Mouse (Mus musculus) G1E (cell line): ENCODE results near the gene Srms. TPM values are rescaled to one million over a fixed set of nuclear protein-coding genes. Genes with fewer than 3 reads are reported as not detected.

Experiments
- ATAC-seq: 2 replicates; pipeline ENCODE4 v1.8.0; 2016; ENCODE audit warnings: mild to moderate bottlenecking; ENCODE audit not compliant: insufficient number of reproducible peaks, poor library complexity, low FRiP score, severe bottlenecking; ENCODE audit errors: extremely low read depth
- DNase-seq: peaks from one replicate; pipeline ENCODE4 v3.0.0; 2012; ENCODE audit warnings: low spot score
- H3K27me3 ChIP-seq: 2 replicates; pipeline ENCODE4 v1.6.1; 2012; ENCODE audit warnings: mild to moderate bottlenecking, low read length, inconsistent platforms; ENCODE audit not compliant: insufficient read depth
- H3K36me3 ChIP-seq: replicated peaks from 2 replicates; pipeline ENCODE3; 2012; ENCODE audit warnings: mild to moderate bottlenecking, inconsistent platforms
- H3K4me1 ChIP-seq: 2 replicates; pipeline ENCODE4 v1.6.1; 2012; ENCODE audit warnings: low read depth, low read length, inconsistent platforms, mixed read lengths; ENCODE audit not compliant: insufficient read depth
- H3K4me3 ChIP-seq: 2 replicates; pipeline ENCODE4 v1.5.1; 2012; ENCODE audit warnings: low read depth, mild to moderate bottlenecking, inconsistent platforms, low read length, moderate library complexity, mixed read lengths
- H3K9me3 ChIP-seq: replicated peaks from 2 replicates; pipeline ENCODE4 v1.6.1; 2012; ENCODE audit warnings: inconsistent platforms
- CTCF ChIP-seq: IDR thresholded peaks from 2 replicates; pipeline ENCODE4 v1.5.1; 2012; ENCODE audit warnings: low read depth, low read length, inconsistent platforms, mixed read lengths
- GATA1 ChIP-seq: IDR thresholded peaks from 2 replicates; pipeline ENCODE4 v1.6.1; 2012; ENCODE audit warnings: borderline replicate concordance, low read length, inconsistent platforms, mixed read lengths
- GATA2 ChIP-seq: IDR thresholded peaks from 2 replicates; pipeline ENCODE4 v1.6.1; 2012; ENCODE audit warnings: low read depth, low read length, inconsistent platforms, borderline replicate concordance
- POLR2AphosphoS5 ChIP-seq: IDR thresholded peaks from 2 replicates; pipeline ENCODE4 v1.6.1; 2012; ENCODE audit warnings: low read depth, low read length, inconsistent platforms; ENCODE audit not compliant: insufficient replicate concordance
- TAL1 ChIP-seq: conservative IDR thresholded peaks from 2 replicates; pipeline ENCODE4 v1.6.1; 2012; ENCODE audit warnings: low read depth, low read length, inconsistent platforms, mixed read lengths
- polyA plus RNA-seq: library from polyadenylated mRNA; stranded (reverse); fragments of >175 nt; gene quantifications from 2 replicates; pipeline ENCODE4 v1.2.3, GENCODE M21; 2012
- total RNA-seq, 2 experiments: library from RNA; stranded (forward) in 1 of 2; stranded (reverse) in 1 of 2; fragments of 200-1000 nt in 1 of 2; fragments of >200 nt in 1 of 2; fragmentation: Nextera tagmentation in 1 of 2; gene quantifications; 2 replicates each; pipeline ENCODE4 v1.2.3; 2014 to 2017

Gene Srms
- total and polyA plus RNA-seq, 3 experiments: 0.30 TPM; not detected in 2

- ATAC-seq (no peak), DNase-seq (no peak)
- Histone ChIP-seq H3K27me3 (peaks cover 10% of the 10 kb centered on the region; the same call in 1 of the 2 replicates), H3K36me3 (no peaks in the 10 kb centered on the region), H3K9me3 (no peaks in the 10 kb centered on the region), H3K4me1 (no peaks in the 10 kb centered on the region), H3K4me3 (no peak overlapping the region)
- TF ChIP-seq TAL1 (no peak), POLR2AphosphoS5 (no peak), CTCF (no peak), GATA1 (no peak), GATA2 (no peak)
Measured at GRCm38 (mm10) chr2:181159091-181159514, 53.9 kb downstream of the Srms start.

- ATAC-seq: no peak
- no peaks in the 10 kb centered on the region for H3K4me1 ChIP-seq
- peaks cover 10% of the 10 kb centered on the region; the same call in 1 of the 2 replicates for H3K27me3 ChIP-seq
- TF ChIP-seq CTCF: no peak
- no peak for TF ChIP-seq GATA1
- no peak for TF ChIP-seq GATA2
- TF ChIP-seq POLR2AphosphoS5: no peak
- TF ChIP-seq TAL1: no peak
- no peak for DNase-seq
- H3K4me3 ChIP-seq: no peak overlapping the region
- no peaks in the 10 kb centered on the region for H3K9me3 ChIP-seq
- H3K36me3 ChIP-seq: no peaks in the 10 kb centered on the region
Measured at GRCm38 (mm10) chr2:181158471-181158870, 54.5 kb downstream of the Srms start.

- H3K36me3 ChIP-seq: no peaks in the 10 kb centered on the region
- H3K4me1 ChIP-seq: no peaks in the 10 kb centered on the region
- no peak overlapping the region for H3K4me3 ChIP-seq
- ATAC-seq (no peak), DNase-seq (no peak)
- H3K27me3 ChIP-seq: peaks cover 12% of the 10 kb centered on the region; the same call in 1 of the 2 replicates
- H3K9me3 ChIP-seq: no peaks in the 10 kb centered on the region
- TF ChIP-seq GATA1 (no peak), GATA2 (no peak), TAL1 (no peak), POLR2AphosphoS5 (no peak), CTCF (no peak)
Measured at GRCm38 (mm10) chr2:181157716-181158302, 55.2 kb downstream of the Srms start.

DNA sequence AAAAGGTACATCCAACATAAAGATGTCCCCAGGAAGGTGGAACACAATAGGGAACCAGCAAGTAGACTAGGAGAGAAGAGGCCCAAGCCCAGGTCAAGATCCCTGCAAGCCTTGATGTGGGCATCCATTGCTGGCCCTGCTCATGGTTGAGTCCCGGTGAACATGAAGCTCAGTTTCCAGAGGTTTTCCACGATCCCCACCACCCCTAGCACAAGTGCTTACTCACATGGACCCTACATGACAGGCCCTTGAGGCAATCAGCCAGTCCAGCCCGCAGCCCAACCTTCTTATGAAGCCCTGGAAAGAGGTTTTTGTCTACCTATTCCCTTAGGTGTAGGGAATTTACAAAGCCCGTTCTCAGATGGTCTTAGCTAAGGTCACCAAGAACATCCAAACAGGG is 55.8 kb downstream of the Srms start:
- H3K4me1 ChIP-seq: no peaks in the 10 kb centered on the region
- DNase-seq: no peak
- no peaks in the 10 kb centered on the region for H3K36me3 ChIP-seq
- no peaks in the 10 kb centered on the region for H3K9me3 ChIP-seq
- TF ChIP-seq GATA2 (no peak), GATA1 (no peak), POLR2AphosphoS5 (no peak), TAL1 (no peak), CTCF (no peak)
- H3K4me3 ChIP-seq: no peak overlapping the region
- peaks cover 13% of the 10 kb centered on the region; the same call in 1 of the 2 replicates for H3K27me3 ChIP-seq
- ATAC-seq: no peak

GRCm38 (mm10) chr2:181156248-181157121 is 56.5 kb downstream of the Srms start, which contains the start of gene Eef1a2:
TSS of gene Eef1a2 (minus strand) at chr2:181157014.
- Histone ChIP-seq H3K36me3 (no peaks in the 10 kb centered on the region), H3K4me1 (no peaks in the 10 kb centered on the region), H3K9me3 (no peaks in the 10 kb centered on the region), H3K4me3 (no peak within 1 kb of the TSS), H3K27me3 (peaks cover 13% of the 10 kb centered on the region; the same call in 1 of the 2 replicates)
- DNase-seq: no peak
- TF ChIP-seq TAL1 (no peak), GATA1 (no peak), POLR2AphosphoS5 (no peak), CTCF (no peak), GATA2 (no peak)
- ATAC-seq: no peak

DNA sequence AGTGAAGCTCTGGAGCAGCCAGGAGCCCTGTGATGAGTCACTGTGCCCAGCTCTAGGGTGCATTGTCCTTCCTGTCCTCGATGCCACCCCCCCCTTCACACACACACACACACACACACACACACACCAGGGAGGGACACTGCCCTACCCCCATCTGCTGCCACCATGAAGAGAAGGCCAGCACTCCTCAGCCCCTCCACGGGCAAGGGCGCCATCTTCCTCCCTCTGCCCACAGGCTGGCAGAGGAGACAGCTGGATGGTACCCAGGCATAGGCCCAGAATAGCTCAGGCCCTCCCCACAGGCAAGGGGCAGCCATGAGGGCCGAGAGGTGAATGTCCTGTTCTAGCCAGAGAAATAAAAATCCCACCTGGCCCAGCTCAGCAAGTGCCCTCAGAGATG is 57.2 kb downstream of the Srms start:
- ATAC-seq: no peak
- no peak for DNase-seq
- Histone ChIP-seq H3K36me3 (no peaks in the 10 kb centered on the region), H3K9me3 (no peaks in the 10 kb centered on the region), H3K4me1 (no peaks in the 10 kb centered on the region), H3K4me3 (no peak overlapping the region), H3K27me3 (peaks cover 13% of the 10 kb centered on the region; the same call in 1 of the 2 replicates)
- TF ChIP-seq TAL1: no peak
- TF ChIP-seq GATA1: no peak
- no peak for TF ChIP-seq CTCF
- TF ChIP-seq POLR2AphosphoS5: no peak
- TF ChIP-seq GATA2: no peak

Other genes with a start within 250 kb of the Srms start
- 29.7 and 56.1 TPM in 2 replicates for gene Arfgap1, start 246.0 kb downstream of the Srms start, total RNA-seq (2014; fragmentation: Nextera tagmentation)
- gene Arfgap1, start 246.0 kb downstream of the Srms start, total RNA-seq (2017): 40.6 and 41.4 TPM in 2 replicates
- 27.8 and 39.9 TPM in 2 replicates for gene Arfgap1, start 246.0 kb downstream of the Srms start, polyA plus RNA-seq
- 3.7 and 4.9 TPM in 2 replicates for gene Col20a1, start 226.7 kb downstream of the Srms start, total RNA-seq (2014; fragmentation: Nextera tagmentation)
- gene Col20a1, start 226.7 kb downstream of the Srms start, total RNA-seq (2017): 0.38 and 0.58 TPM in 2 replicates
- 0.57 TPM in 2 replicates for gene Col20a1, start 226.7 kb downstream of the Srms start, polyA plus RNA-seq
- gene Chrna4, start 169.6 kb downstream of the Srms start, total RNA-seq (2014; fragmentation: Nextera tagmentation): not detected in 2 replicates
- gene Chrna4, start 169.6 kb downstream of the Srms start, total RNA-seq (2017): 0.05 and 0.41 TPM in 2 replicates
- not detected in 2 replicates for gene Chrna4, start 169.6 kb downstream of the Srms start, polyA plus RNA-seq
- 1.6 TPM in 1 of 2 replicates, not detected in the other for gene Kcnq2, start 77.9 kb downstream of the Srms start, total RNA-seq (2014; fragmentation: Nextera tagmentation)
- gene Kcnq2, start 77.9 kb downstream of the Srms start, total RNA-seq (2017): 0.23 and 0.44 TPM in 2 replicates
- not detected in 2 replicates for gene Kcnq2, start 77.9 kb downstream of the Srms start, polyA plus RNA-seq
- not detected in 2 replicates for gene Eef1a2, start 56.2 kb downstream of the Srms start, total RNA-seq (2014; fragmentation: Nextera tagmentation)
- 0.05 TPM in 1 of 2 replicates, not detected in the other for gene Eef1a2, start 56.2 kb downstream of the Srms start, total RNA-seq (2017)
- not detected in 2 replicates for gene Eef1a2, start 56.2 kb downstream of the Srms start, polyA plus RNA-seq
- gene Ppdpf, start 25.9 kb downstream of the Srms start, total RNA-seq (2014; fragmentation: Nextera tagmentation): 148 and 153 TPM in 2 replicates
- gene Ppdpf, start 25.9 kb downstream of the Srms start, total RNA-seq (2017): 58.4 and 74.0 TPM in 2 replicates
- gene Ppdpf, start 25.9 kb downstream of the Srms start, polyA plus RNA-seq: 143 and 210 TPM in 2 replicates
- not detected in 2 replicates for gene Ptk6, start 10.4 kb downstream of the Srms start, total RNA-seq (2014; fragmentation: Nextera tagmentation)
- 0.22 TPM in 1 of 2 replicates, not detected in the other for gene Ptk6, start 10.4 kb downstream of the Srms start, total RNA-seq (2017)
- gene Ptk6, start 10.4 kb downstream of the Srms start, polyA plus RNA-seq: not detected in 2 replicates
- not detected in 2 replicates for gene Fndc11, start 6.8 kb upstream of the Srms start, total RNA-seq (2014; fragmentation: Nextera tagmentation)
- 0.23 TPM in 1 of 2 replicates, not detected in the other for gene Fndc11, start 6.8 kb upstream of the Srms start, total RNA-seq (2017)
- not detected in 2 replicates for gene Fndc11, start 6.8 kb upstream of the Srms start, polyA plus RNA-seq
- gene Helz2, start 28.8 kb upstream of the Srms start, total RNA-seq (2014; fragmentation: Nextera tagmentation): 23.8 and 24.3 TPM in 2 replicates
- 12.4 and 13.6 TPM in 2 replicates for gene Helz2, start 28.8 kb upstream of the Srms start, total RNA-seq (2017)
- 11.6 and 13.4 TPM in 2 replicates for gene Helz2, start 28.8 kb upstream of the Srms start, polyA plus RNA-seq
- gene Gmeb2, start 74.8 kb upstream of the Srms start, total RNA-seq (2014; fragmentation: Nextera tagmentation): 40.8 and 50.0 TPM in 2 replicates
- gene Gmeb2, start 74.8 kb upstream of the Srms start, total RNA-seq (2017): 12.8 and 15.6 TPM in 2 replicates
- gene Gmeb2, start 74.8 kb upstream of the Srms start, polyA plus RNA-seq: 12.2 and 18.1 TPM in 2 replicates
- not detected in 2 replicates for gene Stmn3, start 101.3 kb upstream of the Srms start, total RNA-seq (2014; fragmentation: Nextera tagmentation)
- gene Stmn3, start 101.3 kb upstream of the Srms start, total RNA-seq (2017): not detected in 2 replicates
- not detected in 2 replicates for gene Stmn3, start 101.3 kb upstream of the Srms start, polyA plus RNA-seq
- 79.8 and 89.5 TPM in 2 replicates for gene Rtel1, start 106.6 kb upstream of the Srms start, total RNA-seq (2014; fragmentation: Nextera tagmentation)
- 59.2 and 80.4 TPM in 2 replicates for gene Rtel1, start 106.6 kb upstream of the Srms start, total RNA-seq (2017)
- gene Rtel1, start 106.6 kb upstream of the Srms start, polyA plus RNA-seq: 17.9 and 24.5 TPM in 2 replicates
- gene Zgpat, start 151.7 kb upstream of the Srms start, total RNA-seq (2014; fragmentation: Nextera tagmentation): 22.2 and 22.3 TPM in 2 replicates
- 40.0 and 40.5 TPM in 2 replicates for gene Zgpat, start 151.7 kb upstream of the Srms start, total RNA-seq (2017)
- 26.0 and 28.1 TPM in 2 replicates for gene Zgpat, start 151.7 kb upstream of the Srms start, polyA plus RNA-seq
- gene Arfrp1, start 152.2 kb upstream of the Srms start, total RNA-seq (2014; fragmentation: Nextera tagmentation): 32.8 and 35.0 TPM in 2 replicates
- gene Arfrp1, start 152.2 kb upstream of the Srms start, total RNA-seq (2017): 28.5 and 32.1 TPM in 2 replicates
- gene Arfrp1, start 152.2 kb upstream of the Srms start, polyA plus RNA-seq: 17.5 and 25.0 TPM in 2 replicates
- gene Lime1, start 166.9 kb upstream of the Srms start, total RNA-seq (2014; fragmentation: Nextera tagmentation): 13.8 and 16.1 TPM in 2 replicates
- 15.3 and 18.9 TPM in 2 replicates for gene Lime1, start 166.9 kb upstream of the Srms start, total RNA-seq (2017)
- 23.9 and 29.9 TPM in 2 replicates for gene Lime1, start 166.9 kb upstream of the Srms start, polyA plus RNA-seq
- not detected in 2 replicates for gene Zbtb46, start 246.2 kb upstream of the Srms start, total RNA-seq (2014; fragmentation: Nextera tagmentation)
- gene Zbtb46, start 246.2 kb upstream of the Srms start, total RNA-seq (2017): 0.23 and 0.66 TPM in 2 replicates
- 0.04 TPM in 1 of 2 replicates, not detected in the other for gene Zbtb46, start 246.2 kb upstream of the Srms start, polyA plus RNA-seq